Mouse (Mus musculus): ENCODE results near the gene Card11.

DNA sequence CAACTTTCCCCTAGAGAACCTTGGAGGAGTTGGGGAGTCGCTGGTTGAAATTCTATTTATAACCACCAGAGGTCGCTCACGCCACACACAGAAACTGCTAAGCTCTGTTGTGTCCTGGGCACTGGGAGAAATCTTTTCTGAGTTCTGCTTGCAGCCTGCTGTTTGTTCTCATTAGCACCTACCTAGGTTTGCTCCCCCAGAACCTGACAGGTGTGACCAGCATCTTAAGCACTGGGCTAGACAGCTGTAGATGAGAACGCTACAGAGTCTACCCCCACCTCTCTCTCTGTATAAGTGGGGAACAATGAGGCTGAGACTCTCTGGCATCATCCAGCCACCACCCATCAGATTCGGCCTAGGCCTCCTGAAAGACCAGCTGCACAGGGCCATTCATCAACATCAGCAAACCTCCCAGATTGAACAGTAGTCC, 153.1 kb downstream of the Card11 start:
- TF ChIP-seq CTCF (IDR thresholded peaks at IDR 0.05; ENCODE audit: extremely low read depth, insufficient read depth, low read length) (peak; percentile 91), POLR2A (IDR thresholded peaks at IDR 0.05; ENCODE audit: extremely low read depth, insufficient read depth, low read length) (no peak)
